Mouse (Mus musculus) adrenal gland, adult 18-20 months (tissue): ENCODE data around the gene Trmt5. TPM values are rescaled to one million over a fixed set of nuclear protein-coding genes. Genes with fewer than 3 reads are reported as not detected.

ENCODE experiments used
- DNase-seq, 2 experiments: peaks; one replicate each; pipeline ENCODE4 v3.0.0; 2021 to 2022; ENCODE audit warnings: low spot score in 2 of 2
- total RNA-seq, 2 experiments: library from RNA; stranded (reverse); gene quantifications; 1 replicate in 1 of 2; 2 replicates in 1 of 2; pipeline ENCODE4 v1.2.3; 2021

Gene Trmt5
- total RNA-seq, 2 experiments from 2014 or later = 9.9 to 11.9 TPM

DNA sequence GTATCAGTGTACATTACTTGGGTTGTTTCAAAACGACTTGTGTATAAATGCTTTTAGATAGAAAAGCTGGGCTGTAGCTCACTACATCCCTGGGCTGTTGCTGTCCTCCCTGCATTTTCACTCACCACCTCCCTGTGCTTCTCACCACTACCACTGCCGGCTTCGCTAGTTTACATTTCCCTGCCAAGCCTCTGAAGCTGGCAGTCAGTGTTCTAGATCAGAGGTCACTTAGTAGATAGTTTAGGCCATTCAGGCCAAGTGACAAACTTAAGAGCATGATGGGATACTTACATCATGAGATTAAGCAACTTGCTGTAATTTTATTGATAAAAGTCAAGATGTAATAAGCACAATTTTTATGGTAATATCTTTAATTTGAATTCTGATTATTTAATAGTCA is 11.6 kb downstream of the Trmt5 start:
- DNase-seq = no peak

DNA sequence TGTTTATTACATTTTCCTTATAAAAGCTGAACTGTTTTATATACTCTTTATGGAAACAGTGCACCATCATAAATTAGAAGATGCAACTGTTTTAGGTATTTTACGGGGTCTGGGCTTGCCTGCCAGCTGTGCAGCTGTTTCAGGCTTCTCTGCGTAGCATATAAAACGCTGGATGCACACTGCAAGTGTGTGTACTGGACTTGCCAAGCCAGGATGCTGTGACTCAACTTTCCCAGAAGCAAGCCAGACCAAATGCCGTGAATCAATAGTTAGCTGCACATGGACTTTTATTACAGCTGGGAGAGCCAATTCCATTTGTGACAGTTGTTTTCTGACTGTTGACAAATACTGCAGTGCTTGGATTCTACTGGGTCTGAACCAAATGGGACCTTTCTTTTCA is 16.6 kb downstream of the Trmt5 start:
- no peak for DNase-seq

DNA sequence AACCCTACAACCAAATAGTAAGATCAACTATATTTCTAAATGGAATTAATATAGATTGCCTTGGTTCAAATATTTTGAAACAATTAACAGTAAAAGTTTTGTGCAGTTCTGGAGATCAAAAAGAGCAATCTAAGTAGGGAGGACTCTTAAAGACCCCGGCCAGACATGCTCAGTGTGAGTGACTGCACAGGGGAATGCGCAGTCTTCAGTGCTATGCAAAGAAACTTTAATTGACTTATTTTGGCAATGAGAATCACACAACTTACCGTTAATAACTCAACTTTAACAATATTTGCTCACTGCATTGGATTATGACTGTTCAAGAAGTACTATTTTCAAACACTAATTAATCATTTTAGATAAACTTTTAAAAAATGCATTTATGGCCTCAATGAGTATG is 17.0 kb downstream of the Trmt5 start:
- DNase-seq = no peak

DNA sequence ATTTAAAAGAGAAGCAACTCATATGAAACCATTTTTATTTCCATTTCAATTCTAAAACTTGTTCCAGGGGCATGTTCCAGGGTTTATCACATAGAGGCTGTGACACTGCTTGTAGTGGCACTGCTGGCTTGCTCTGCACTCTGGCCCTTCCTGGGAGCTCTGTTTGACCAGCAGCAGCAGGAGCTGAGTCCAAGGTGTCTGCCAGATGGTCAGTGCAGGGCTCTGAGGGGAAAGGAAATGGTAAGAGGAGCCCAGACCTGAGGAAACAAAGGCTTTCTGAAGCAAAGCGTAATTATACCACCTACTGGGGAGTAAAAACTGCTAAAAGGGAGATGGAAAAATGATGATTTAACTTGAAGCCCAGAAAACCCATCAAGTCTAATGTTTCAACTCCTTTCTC is 18.0 kb downstream of the Trmt5 start:
- no peak for DNase-seq

DNA sequence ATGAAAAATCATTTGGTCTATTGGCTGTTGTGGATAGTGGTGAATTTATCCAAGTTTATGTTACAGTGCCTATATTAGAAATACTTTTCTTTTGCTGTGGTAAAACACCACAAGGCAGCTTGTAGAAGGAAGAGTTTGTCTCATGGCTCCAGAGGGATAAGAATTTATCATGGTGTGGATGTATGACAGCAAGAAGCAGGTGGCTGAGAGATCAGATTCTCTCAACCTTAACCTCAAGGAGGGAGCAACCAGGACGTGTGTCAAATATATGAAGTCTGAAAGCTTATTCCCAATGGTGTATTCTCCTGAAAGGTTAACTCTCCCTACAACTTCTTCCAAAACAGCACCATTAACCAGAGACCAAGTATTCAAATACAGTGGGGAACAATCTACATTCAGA is 19.9 kb downstream of the Trmt5 start:
- DNase-seq = no peak

DNA sequence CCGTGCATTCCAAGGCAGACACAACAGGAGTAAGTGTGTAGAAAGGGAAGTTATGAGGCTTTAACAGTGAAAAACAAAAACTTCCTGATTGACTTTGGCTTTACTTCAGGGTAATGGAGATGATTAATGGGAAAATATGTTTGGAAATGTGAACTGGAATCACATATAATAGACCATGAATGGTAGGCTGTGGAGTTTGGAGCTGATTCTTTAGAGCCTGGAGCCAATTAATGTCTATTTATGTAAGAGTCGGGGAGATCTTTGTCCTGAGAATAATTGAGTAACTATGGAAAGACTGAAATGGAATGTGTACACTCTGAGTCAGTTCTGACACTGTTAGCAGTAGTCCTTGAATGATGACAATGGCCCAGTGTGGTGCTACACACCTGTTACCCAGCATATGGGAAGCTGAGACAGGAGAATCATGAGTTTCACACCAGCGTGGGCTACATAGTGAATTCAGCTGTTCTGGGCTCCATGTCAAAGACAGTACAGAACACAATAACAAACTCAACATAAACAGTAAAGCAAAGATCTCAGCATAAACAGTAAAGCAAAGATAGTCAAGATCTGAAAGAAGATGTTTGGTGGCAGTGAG is 21.0 kb downstream of the Trmt5 start:
- DNase-seq = no peak

DNA sequence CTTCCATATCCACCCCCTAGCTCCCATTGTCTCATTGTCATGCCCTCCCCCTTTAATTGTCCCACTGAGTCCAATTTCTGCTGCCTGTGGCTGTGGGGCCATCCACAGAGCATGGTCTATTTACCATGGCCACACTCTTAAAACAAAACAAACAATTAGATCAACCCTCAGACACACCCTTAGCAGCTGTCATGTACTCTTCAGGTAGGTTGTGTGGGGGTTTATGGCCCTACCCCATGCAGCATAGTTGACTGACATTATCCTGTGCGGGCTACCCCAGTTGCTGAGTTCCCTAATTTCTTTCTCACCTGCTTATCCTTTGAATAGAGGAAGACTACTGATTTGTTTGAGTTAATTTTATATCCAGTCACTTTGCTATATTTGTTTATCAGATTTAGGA is 26.2 kb downstream of the Trmt5 start:
- DNase-seq = no peak

DNA sequence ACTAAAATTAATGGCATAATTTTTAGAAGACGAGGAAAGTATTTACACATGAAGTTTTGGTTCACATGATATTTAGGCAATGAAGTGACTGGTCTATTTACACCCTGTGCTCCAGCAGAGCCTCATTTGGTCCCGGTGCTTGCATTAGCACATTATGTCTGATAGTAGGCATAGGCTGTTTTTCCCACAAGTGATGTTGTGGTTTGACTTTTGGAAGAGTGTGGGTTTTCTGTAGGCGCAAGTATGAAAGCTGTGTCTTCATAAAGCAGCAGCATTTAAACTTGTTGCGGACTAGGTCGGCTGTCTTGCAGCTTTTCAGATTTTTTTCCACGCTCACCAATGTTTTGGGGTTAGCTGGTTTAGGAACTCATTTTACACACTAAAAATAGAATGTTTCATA is 27.2 kb downstream of the Trmt5 start:
- no peak for DNase-seq

DNA sequence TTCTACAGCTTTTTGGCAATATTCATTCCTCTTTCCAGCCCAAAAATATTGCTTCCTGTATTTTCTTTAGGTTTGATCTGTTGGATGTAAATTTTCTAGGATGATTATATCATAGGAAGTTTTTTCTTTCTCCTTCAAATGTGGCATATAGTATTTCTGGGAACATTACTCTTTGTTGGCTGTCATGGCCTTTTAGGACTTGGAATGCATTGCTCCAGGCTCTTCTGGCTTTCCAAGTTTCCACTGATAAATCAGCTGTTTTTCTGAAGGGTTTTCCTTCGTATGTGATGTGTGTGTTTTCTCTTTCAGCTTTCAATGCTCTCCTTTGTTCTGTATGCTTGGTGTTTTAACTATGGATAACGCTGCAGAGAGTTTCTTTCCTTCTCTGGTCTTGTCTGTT is 31.5 kb downstream of the Trmt5 start:
- DNase-seq = no peak

DNA sequence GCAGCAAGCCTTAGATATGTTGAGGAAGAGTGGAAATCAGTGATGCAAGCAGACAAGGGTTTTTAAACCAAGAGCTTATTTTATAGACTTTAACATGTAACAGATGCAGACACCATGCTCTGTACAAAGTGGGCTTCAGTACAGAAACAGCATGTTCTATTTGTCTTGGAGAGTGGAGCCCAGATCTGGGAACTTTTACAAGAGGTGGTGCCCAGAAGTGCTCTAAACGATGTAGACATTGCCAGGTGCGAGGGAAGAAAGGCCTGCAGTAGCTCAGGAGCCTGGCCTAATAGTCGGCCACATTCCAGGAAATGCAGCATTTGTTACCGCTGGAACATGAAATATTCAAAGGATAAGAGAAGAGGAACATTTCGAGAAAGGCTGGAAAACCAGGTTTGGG is 40.8 kb downstream of the Trmt5 start:
- no peak for DNase-seq

DNA sequence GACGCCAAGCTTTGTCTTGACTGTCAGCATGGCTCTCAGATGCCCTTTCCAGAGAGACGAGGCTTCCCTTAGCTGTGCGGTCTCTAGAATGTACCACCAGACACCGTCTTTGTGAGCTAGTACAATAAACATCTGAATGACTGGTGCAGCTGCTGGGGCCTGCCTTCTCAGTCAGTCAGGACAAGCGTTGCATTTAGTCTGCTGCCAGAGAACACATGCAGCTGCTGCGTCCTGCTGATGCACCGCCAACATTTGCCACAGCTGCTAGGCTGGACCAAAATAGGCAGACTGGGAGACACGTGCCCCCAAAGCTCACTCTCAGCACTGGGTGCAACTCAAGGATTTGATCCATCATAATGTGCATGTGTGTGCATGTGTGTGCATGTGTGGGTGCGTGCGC is 44.5 kb downstream of the Trmt5 start:
- no peak for DNase-seq

DNA sequence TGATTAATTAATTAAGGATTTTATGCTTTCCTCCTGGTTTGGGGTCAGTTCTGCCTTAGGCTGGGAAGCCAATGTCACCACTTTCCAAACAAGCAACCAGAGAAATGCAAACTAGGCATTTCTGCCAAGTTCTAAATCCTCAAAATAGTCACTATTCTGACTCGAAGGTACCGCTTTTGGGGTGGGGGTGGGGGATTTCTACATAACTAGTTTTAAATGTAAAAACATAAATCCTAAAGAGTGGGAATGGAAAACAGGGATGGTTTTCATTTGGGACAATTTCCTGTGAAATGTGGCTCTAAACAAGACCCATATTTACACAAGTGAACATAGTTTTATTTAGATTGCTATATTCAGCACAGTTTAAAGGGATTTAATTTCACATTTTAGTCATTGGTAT is 53.9 kb downstream of the Trmt5 start:
- DNase-seq = no peak

DNA sequence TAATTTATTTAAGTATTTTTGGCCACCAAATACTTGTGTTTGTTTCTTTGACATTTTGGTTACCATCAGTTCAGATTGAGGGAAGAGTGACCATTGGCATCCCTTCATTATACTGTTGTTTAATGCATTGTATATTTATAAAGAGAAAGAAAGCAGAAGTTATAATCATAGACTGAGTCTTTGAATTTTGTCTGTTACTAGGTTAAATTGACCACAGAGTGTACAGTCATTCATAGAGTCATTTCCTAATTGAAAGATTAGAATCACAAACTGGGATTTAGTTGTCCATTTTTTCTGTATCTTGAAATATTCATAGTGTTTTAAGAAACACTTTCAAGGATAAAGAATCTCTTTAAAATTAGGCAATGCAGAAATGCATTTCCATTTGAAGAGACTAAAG is 55.0 kb downstream of the Trmt5 start:
- DNase-seq = no peak

DNA sequence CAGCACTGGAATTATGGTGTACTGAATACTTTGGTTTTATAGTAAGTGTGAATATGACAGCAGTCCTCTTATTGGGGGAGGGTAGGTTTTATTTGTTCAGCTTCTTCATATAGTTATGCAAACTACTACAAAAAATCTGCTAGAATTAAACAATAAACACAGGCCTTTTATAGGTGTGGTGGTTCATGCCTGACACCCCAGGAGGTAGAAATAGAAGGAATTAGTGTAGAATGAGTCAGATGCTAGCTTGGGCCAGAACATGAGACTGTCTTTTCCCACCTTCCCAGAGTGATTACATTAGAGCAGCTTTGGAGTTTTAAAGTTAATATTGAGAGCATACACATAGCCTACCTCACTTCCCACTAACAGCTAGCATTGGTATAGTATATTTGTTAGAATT is 56.3 kb downstream of the Trmt5 start:
- no peak for DNase-seq

Other genes starting within 250 kb of the Trmt5 start
- 1 to 10 TPM; 1.8 to 8.8 TPM for gene Six1, start 232.8 kb downstream of the Trmt5 start, total RNA-seq
- gene Six4, start 173.3 kb downstream of the Trmt5 start, total RNA-seq = 1 to 10 TPM in 1 of 2 experiments, under 1 TPM in 1; 0.83 to 1.3 TPM
- 10 to 100 TPM; 15.0 to 16.6 TPM for gene Mnat1, start 163.0 kb downstream of the Trmt5 start, total RNA-seq
- gene Slc38a6, start 69 bp upstream of the Trmt5 start, total RNA-seq = 1 to 10 TPM; 4.9 to 6.0 TPM